Mouse (Mus musculus) stomach, embryonic 14.5 days (tissue): ENCODE data around the gene Prune2. TPM values are rescaled to one million over a fixed set of nuclear protein-coding genes. Genes with fewer than 3 reads are reported as not detected.
A peak's percentile ranks its signal among the peaks of the same experiment; 100 is the strongest.

Experiments used
- ATAC-seq: fragments of 200-750 bp; cut with Nextera tagmentation; 2 replicates; pipeline ENCODE4 v1.8.0; 2017; ENCODE audit warnings: low read depth, moderate TSS enrichment; ENCODE audit not compliant: insufficient number of reproducible peaks, insufficient read depth, low FRiP score
- H3K27ac ChIP-seq: fragments of 300-500 bp; sonication (generic); 2 replicates; pipeline ENCODE4 v1.5.1; 2014; ENCODE audit warnings: mild to moderate bottlenecking, low read length, moderate library complexity, mixed read lengths
- H3K27me3 ChIP-seq: fragments of 300-500 bp; sonication (generic); 2 replicates; pipeline ENCODE4 v1.6.1; 2014; ENCODE audit warnings: low read length, control low read depth, mixed read lengths; ENCODE audit not compliant: control insufficient read depth, insufficient read depth
- H3K36me3 ChIP-seq: fragments of 300-500 bp; sonication (generic); 2 replicates; pipeline ENCODE4 v1.6.1; 2014; ENCODE audit warnings: mild to moderate bottlenecking, control low read depth, low read length, moderate library complexity, mixed read lengths; ENCODE audit not compliant: control insufficient read depth, insufficient read depth
- H3K4me1 ChIP-seq: fragments of 300-500 bp; sonication (generic); 2 replicates; pipeline ENCODE4 v1.6.1; 2014; ENCODE audit warnings: low read length, control low read depth, mixed read lengths; ENCODE audit not compliant: control insufficient read depth, insufficient read depth
- H3K4me2 ChIP-seq: fragments of 300-500 bp; sonication (generic); replicated peaks from 2 replicates; pipeline ENCODE4 v1.6.1; 2014; ENCODE audit warnings: low read depth, low read length, control low read depth
- H3K4me3 ChIP-seq: fragments of 300-500 bp; sonication (generic); 2 replicates; pipeline ENCODE4 v1.5.1; 2014; ENCODE audit warnings: low read depth, low read length, control low read depth
- H3K9ac ChIP-seq: fragments of 300-500 bp; sonication (generic); replicated peaks from 2 replicates; pipeline ENCODE4 v1.6.1; 2014; ENCODE audit warnings: low read depth, mild to moderate bottlenecking, control low read depth, low read length, moderate library complexity, mixed read lengths
- H3K9me3 ChIP-seq: fragments of 300-500 bp; sonication (generic); 2 replicates; pipeline ENCODE4 v1.6.1; 2016; ENCODE audit warnings: low read depth, low read length, control low read depth; ENCODE audit not compliant: control insufficient read depth
- WGBS: fragments of 180-500 bp; shearing (Covaris S2); extraction: QIAGEN DNeasy Blood & Tissue Kit; methylation state at CpG from one replicate; pipeline ENCODE4 v1.1.7; 2014; 5-methylcytosine and 5-hydroxymethylcytosine counted together
- polyA plus RNA-seq: library from polyadenylated mRNA; unstranded; fragments of >200 nt; fragmentation: Nextera tagmentation; extraction: Ambion mirVana; gene quantifications from 2 replicates; pipeline ENCODE4 v1.2.1, GENCODE M21; 2014

Prune2 gene
- polyA plus RNA-seq, 1 experiment from 2014 or later, result 3.0 TPM

DNA sequence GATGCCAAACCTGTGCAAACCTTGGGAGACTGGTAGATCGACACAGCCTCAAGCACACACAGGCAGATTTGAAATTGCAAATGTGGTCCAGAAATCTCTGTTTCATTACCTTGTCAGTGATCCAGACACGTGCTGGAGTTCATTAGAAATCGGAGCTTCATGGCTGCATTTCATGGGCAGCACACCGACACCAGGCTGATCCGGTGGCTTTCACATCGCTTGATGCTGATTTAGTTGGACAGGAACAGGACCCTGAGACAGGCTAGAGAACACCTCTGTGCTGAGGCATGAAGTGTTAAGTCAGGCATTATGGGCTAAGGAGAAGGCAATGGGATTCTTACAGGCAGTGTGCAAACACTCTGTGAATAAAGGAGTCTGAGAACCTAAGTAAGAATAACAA lies 1.2 kb upstream of the Prune2 start:
- Histone ChIP-seq H3K4me3 (no peak overlapping the region), H3K27me3 (0 out of 2 replicates have a peak, but pooled peaks cover 7% of the 10 kb centered on the region), H3K4me2 (no peak overlapping the region), H3K9ac (no peak overlapping the region), H3K27ac (no peak overlapping the region), H3K36me3 (no peaks in the 10 kb centered on the region), H3K4me1 (peaks cover 7% of the 10 kb centered on the region; the same call in 1 of the 2 replicates), H3K9me3 (no peaks in the 10 kb centered on the region)
- no peak for ATAC-seq
- 81% methylated on average over 6 of the region's 6 CpGs for WGBS

GRCm38 (mm10) chr19:16955231-16955612 lies 696 bp upstream of the Prune2 start:
- Histone ChIP-seq H3K27me3 (0 out of 2 replicates have a peak, but pooled peaks cover 7% of the 10 kb centered on the region), H3K36me3 (no peaks in the 10 kb centered on the region), H3K4me1 (peaks cover 7% of the 10 kb centered on the region; the same call in 1 of the 2 replicates), H3K9me3 (no peaks in the 10 kb centered on the region), H3K4me3 (no peak overlapping the region), H3K27ac (no peak overlapping the region), H3K4me2 (peak overlapping the region; percentile 70; the same call in 1 of the 2 replicates), H3K9ac (no peak overlapping the region)
- ATAC-seq, result peak; percentile 14; the same call in 1 of the 2 replicates
- WGBS, result 49% methylated on average over 9 of the region's 9 CpGs

GRCm38 (mm10) chr19:16956319-16956718 lies 401 bp downstream of the Prune2 start:
- Histone ChIP-seq H3K9ac (no peak overlapping the region), H3K27me3 (0 out of 2 replicates have a peak, but pooled peaks cover 7% of the 10 kb centered on the region), H3K27ac (no peak overlapping the region), H3K4me3 (peak overlapping the region; percentile 29), H3K4me2 (peak overlapping the region; percentile 70), H3K4me1 (peaks cover 7% of the 10 kb centered on the region; the same call in 1 of the 2 replicates), H3K9me3 (no peaks in the 10 kb centered on the region), H3K36me3 (no peaks in the 10 kb centered on the region)
- ATAC-seq, result peak; percentile 3; the same call in 1 of the 2 replicates
- 2% methylated on average over 7 of the region's 7 CpGs for WGBS

DNA sequence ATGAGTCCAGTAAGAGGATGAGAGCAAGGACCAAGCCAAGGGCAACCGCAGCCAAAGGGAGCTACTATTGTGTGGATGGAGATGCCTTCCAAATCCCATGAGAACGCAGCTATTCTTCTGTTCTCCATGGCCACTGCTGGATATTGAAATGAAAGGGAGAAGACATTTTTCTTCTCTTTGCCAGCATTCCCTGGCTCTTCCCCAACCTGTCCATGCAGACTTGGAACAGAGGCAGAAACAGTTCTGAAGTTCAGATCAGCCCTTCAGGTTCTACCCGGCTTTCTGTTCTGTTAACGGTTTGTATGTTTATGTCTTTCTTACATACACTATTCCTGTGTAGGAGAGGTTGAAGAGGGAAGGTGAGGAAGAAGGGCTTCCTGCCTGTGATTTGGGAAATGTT lies 3.1 kb downstream of the Prune2 start:
- Histone ChIP-seq H3K9ac (no peak overlapping the region), H3K27me3 (0 out of 2 replicates have a peak, but pooled peaks cover 7% of the 10 kb centered on the region), H3K4me1 (peaks cover 7% of the 10 kb centered on the region; the same call in 1 of the 2 replicates), H3K4me3 (no peak overlapping the region), H3K36me3 (no peaks in the 10 kb centered on the region), H3K27ac (no peak overlapping the region), H3K9me3 (no peaks in the 10 kb centered on the region), H3K4me2 (no peak overlapping the region)
- ATAC-seq, result no peak
- 66% methylated on average over 4 of the region's 4 CpGs for whole genome bisulfite sequencing

- no peak overlapping the region for H3K4me3 ChIP-seq
Measured at GRCm38 (mm10) chr19:16959551-16959950, 3.6 kb downstream of the Prune2 start.

GRCm38 (mm10) chr19:16961036-16961435 lies 5.1 kb downstream of the Prune2 start:
- no peak overlapping the region for H3K4me2 ChIP-seq
- 88% methylated on average over 3 of the region's 3 CpGs for WGBS
- H3K4me1 ChIP-seq, result peaks cover 7% of the 10 kb centered on the region; the same call in 1 of the 2 replicates
- no peak overlapping the region for H3K27ac ChIP-seq
- no peaks in the 10 kb centered on the region for H3K9me3 ChIP-seq
- H3K36me3 ChIP-seq, result no peaks in the 10 kb centered on the region
- 0 out of 2 replicates have a peak, but pooled peaks cover 7% of the 10 kb centered on the region for H3K27me3 ChIP-seq
- no peak overlapping the region for H3K9ac ChIP-seq
- H3K4me3 ChIP-seq, result no peak overlapping the region
- no peak for ATAC-seq

More at GRCm38 (mm10) chr19:16959551-16959950, 3.6 kb downstream of the Prune2 start:
- H3K27ac ChIP-seq, result no peak overlapping the region
- no peaks in the 10 kb centered on the region for H3K9me3 ChIP-seq
- ATAC-seq, result no peak
- peaks cover 7% of the 10 kb centered on the region; the same call in 1 of the 2 replicates for H3K4me1 ChIP-seq
- no peak overlapping the region for H3K4me2 ChIP-seq
- H3K36me3 ChIP-seq, result no peaks in the 10 kb centered on the region
- no peak overlapping the region for H3K9ac ChIP-seq
- 0 out of 2 replicates have a peak, but pooled peaks cover 7% of the 10 kb centered on the region for H3K27me3 ChIP-seq
- 43% methylated on average over 8 of the region's 8 CpGs for WGBS

GRCm38 (mm10) chr19:16963178-16963577 lies 7.3 kb downstream of the Prune2 start:
- no peak overlapping the region for H3K4me3 ChIP-seq
- H3K27ac ChIP-seq, result no peak overlapping the region
- no peaks in the 10 kb centered on the region for H3K9me3 ChIP-seq
- no peak overlapping the region for H3K9ac ChIP-seq
- no peaks in the 10 kb centered on the region for H3K27me3 ChIP-seq
- ATAC-seq, result no peak
- no peaks in the 10 kb centered on the region for H3K36me3 ChIP-seq
- H3K4me1 ChIP-seq, result no peaks in the 10 kb centered on the region
- H3K4me2 ChIP-seq, result no peak overlapping the region
- 86% methylated on average over 3 of the region's 3 CpGs for WGBS

DNA sequence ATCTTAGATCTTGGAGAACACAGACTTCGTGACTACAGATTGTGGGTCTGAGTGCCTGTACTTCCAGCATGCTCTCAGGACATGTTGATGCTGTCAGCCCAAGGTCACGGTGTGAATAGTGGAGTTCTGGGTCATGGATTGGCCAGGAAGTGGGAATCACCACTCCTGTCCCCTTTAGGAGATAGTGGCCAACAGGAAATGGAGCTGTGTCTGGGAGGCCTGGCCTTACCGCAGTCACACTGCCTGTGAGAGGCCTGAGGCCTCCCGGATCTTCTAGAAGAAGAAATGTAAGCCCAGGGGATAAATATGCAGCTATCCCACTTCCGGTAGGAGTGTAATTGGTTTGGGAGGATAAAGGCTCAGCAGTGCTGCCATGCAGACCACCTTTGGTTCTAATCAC lies 12.8 kb downstream of the Prune2 start:
- Histone ChIP-seq H3K4me2 (no peak overlapping the region), H3K36me3 (no peaks in the 10 kb centered on the region), H3K4me3 (no peak overlapping the region), H3K27me3 (no peaks in the 10 kb centered on the region), H3K9me3 (no peaks in the 10 kb centered on the region), H3K4me1 (no peaks in the 10 kb centered on the region), H3K27ac (no peak overlapping the region), H3K9ac (no peak overlapping the region)
- no peak for ATAC-seq
- WGBS, result 80% methylated on average over 5 of the region's 5 CpGs

GRCm38 (mm10) chr19:16970612-16971011 lies 14.7 kb downstream of the Prune2 start:
- Histone ChIP-seq H3K4me3 (no peak overlapping the region), H3K4me1 (no peaks in the 10 kb centered on the region), H3K36me3 (no peaks in the 10 kb centered on the region), H3K27ac (no peak overlapping the region), H3K9me3 (no peaks in the 10 kb centered on the region), H3K9ac (no peak overlapping the region), H3K27me3 (no peaks in the 10 kb centered on the region), H3K4me2 (no peak overlapping the region)
- no peak for ATAC-seq
- WGBS, result 49% methylated on average over 2 of the region's 2 CpGs
